Mouse (Mus musculus) heart, adult 18-20 months (tissue): Measurements from ENCODE around the gene Slc10a7. TPM values are rescaled to one million over a fixed set of nuclear protein-coding genes. Genes with fewer than 3 reads are reported as not detected.
"Not testable (repeated sequence)": the region's sequence is repeated elsewhere in the genome, so short reads cannot be mapped to it uniquely, and the experiment has no call there.

ENCODE experiments used
- DNase-seq, 2 experiments: peaks; one replicate each; pipeline ENCODE4 v3.0.0; 2021 to 2022; ENCODE audit warnings: mixed read lengths in 1 of 2
- long read RNA-seq, 2 experiments: library from polyadenylated mRNA; stranded (forward); transcript quantifications; one replicate each; pipeline ENCODE4 v2.0.0; 2021
- total RNA-seq, 2 experiments: library from RNA; stranded (reverse); gene quantifications; 2 replicates each; pipeline ENCODE4 v1.2.3; 2021

The Slc10a7 gene
- total RNA-seq = 1 to 10 TPM; 4.8 to 9.7 TPM
- long read RNA-seq, experiment 1, partial matches to known transcripts = 0 of 4 reads
- long read RNA-seq, experiment 1, other reads (novel, unspliced or antisense) = 0 of 4 reads
- long read RNA-seq, experiment 2, partial matches to known transcripts = 0 of 1 reads
- long read RNA-seq, experiment 2, other reads (novel, unspliced or antisense) = 0 of 1 reads

GRCm38 (mm10) chr8:78509273-78510031, at the start of gene Slc10a7:
Slc10a7 (plus strand) TSS chr8:78509346.
- peak; percentile 86 to 91 for DNase-seq

- DNase-seq = no peak
Measured at GRCm38 (mm10) chr8:78463941-78464340, 45.2 kb upstream of the Slc10a7 start.

- no peak for DNase-seq
Measured at GRCm38 (mm10) chr8:78467889-78468288, 41.3 kb upstream of the Slc10a7 start.

DNA sequence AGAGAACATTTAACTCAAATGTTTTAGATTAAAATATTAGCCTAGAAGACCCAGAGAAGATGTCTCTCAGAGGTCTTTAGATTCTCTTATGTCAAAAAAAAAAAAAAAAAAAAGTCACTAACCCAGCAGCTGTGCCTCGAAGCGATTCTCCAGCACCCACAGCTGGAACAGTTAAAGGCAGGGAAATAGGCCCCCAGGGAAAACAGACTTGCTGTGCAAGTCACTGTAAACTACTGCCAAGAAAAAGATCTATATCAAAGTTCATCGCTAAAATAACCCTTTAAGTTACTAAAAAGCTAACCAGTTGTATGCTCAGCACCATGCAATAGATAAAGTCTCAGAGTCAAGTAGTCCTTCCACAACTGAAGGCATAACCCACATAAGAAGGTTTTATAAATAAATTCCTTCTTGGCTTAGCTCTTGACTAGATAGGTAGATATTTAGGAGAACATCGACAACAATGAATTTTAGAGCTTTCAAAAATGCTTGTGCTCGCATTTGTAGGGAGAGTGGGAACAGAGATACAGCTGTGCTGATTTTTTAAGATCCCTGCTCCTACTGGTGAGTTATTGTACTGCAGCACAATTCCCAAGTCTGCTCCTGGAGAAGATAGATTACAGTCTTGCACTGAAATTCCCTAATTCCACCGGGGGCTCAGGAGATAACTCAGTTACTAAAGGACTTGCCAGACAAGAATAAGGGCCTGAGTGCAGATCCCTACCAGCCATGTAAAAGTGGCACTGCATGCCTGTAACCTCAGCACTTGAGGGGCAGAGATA, 31.9 kb upstream of the Slc10a7 start:
- DNase-seq = no peak

DNA sequence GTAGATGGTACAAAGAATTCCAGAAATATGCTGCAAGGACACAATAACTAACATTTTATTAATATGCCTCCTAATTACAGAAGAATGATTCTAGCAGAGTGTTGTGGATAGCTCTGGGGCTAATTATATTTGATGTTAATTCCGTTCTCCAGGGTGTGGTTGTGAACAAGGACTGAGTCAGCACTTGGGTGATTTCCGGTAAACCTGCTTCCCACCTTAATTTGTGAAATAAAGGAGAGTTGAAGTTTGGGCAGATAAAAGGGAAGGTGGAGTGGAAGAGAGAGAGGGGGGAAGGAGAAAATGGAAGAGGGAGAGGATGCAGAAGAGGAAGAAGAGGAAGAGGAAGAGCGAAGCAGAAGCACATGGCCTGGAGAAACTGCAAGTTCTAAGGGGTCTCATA, 19.4 kb upstream of the Slc10a7 start:
- DNase-seq = no peak

DNA sequence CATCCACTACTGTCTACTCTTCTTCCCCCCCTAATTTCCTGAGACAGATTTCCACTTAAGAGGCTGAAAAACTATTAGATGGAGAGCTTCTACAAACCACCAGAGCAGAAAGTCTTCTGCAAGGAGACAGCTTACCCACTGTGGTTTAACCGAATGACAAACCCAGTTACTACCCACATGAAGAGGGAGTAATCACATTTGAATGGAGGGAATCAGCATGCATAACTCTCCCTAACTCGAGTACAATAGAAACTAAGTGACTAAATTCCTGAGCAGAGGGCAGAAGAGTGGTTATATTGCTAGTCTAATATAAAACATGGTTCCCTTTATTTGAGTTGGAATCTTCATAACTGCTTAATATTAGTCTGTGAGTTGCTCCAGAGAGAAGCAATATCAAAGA, 16.1 kb upstream of the Slc10a7 start:
- no peak for DNase-seq

DNA sequence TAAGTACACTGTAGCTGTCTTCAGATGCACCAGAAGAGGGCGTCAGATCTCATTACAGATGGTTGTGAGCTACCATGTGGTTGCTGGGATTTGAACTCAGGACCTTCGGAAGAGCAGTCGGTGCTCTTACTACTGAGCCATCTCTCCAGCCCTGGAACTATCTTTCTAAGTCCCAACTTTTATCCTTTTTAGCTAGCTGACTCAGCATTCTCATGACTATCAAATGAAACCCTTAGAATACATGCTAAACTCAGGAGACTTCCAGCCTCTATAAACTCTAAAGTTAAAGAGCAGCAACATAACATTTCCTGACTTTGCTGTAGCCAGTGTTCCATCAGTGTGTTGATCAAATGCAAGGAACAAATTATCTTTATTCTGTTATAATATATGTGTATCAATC, 12.9 kb upstream of the Slc10a7 start:
- not testable (repeated sequence) for DNase-seq

DNA sequence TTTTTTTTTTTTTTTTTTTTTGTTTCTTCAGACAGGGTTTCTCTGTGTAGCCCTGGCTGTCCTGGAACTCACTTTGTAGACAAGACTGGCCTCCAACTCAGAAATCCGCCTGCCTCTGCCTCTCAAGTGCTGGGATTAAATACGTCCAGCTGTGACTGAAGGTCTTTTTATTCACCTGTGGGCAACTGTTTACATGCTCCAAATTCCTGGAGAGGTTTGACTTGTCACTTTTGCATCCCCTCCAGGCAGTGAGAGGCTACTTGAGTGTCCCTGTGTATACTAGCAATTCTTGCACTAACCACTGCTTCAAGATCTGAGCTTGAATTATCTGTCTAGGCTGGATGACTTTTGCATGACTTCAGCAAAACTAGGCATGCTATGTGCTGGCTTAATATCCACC, 6.4 kb upstream of the Slc10a7 start:
- no peak for DNase-seq

DNA sequence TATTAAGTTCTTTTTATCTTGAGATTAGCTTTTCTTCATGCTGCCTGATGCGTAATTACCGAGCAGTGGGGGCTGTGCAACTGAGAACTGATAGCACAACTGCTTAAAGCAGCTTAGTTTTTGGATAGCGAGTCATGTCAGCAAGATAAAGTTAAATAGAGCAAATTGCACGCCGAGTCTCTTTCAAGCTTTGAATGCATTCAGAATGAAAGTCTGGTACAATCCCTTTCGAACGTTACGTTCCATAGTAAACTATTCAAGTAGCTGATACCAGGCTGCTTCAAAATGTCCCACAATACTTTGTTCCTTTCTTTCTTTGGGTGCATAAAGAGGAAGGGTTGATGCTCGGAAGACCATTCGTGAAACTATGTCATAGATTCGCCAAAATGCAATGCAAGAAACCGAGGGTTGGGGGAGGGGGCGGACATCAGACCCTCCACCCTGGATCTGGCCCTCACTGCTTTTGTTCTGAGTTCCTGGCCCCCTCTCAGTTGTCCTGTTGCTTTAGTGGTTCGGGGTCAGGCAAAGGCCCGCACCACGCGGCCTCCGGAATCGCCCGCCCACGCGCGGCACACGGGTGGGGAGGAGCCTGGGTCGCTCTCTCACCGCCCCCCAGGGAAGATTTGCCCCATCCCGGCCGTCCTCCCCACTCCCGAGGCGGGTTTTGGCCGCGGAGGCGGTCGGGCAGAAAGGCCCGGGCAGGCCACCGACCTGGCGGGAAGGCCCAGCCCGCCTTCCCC, 997 bp upstream of the Slc10a7 start:
- DNase-seq = no peak

DNA sequence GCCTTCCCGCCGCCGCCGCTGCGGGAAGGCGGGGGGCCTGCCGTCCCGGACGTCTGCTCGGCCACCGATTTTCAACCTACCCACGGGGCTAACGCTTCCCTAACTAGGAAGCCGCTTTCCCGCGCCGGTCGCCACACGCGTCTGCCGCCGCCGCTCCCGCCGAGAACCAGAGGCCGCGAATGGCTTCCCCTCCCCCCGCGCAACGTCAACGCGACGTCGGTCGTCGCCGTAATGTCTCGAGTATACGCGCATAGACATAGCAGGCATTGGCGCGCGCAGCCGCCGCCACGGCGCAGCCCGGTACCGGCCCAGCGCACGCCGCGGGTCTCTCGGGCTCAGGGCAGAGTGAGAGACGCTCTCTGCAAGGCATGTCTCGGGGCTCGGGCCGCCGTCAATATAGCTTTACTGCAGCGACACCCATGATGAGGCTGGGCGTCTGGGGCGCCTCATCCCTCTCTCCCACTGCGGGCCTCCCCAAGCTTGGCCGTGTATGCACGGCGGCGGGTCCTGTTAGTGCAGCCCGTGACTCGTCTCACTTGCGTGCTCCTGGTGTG, 350 bp upstream of the Slc10a7 start, which contains the start of gene Rbmxl1:
Rbmxl1 (minus strand) TSS at position 180 of the 554 bp plus-strand sequence.
- peak; percentile 89 to 96 for DNase-seq

GRCm38 (mm10) chr8:78510094-78510493, 948 bp downstream of the Slc10a7 start:
- DNase-seq = peak; percentile 3 to 17

DNA sequence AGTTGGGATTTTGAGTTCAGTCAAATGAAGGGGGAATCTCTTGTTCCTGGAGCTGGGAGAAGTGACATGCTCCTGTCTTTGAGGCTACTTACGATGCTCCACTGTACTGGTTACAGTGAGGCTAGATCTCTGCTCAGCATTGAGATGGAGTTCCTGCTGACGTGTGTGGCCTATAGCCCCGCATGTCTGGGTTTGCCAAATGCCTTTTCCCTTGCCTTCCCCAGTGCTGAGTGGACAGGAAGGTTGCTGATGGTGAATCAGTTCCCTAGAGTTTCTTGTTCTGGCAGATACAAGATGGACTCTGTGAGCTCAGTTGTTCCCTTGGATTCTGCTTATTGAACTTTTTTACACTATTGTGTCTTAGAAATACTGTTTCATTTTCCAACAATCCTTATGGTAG, 1.8 kb downstream of the Slc10a7 start:
- no peak for DNase-seq

GRCm38 (mm10) chr8:78513106-78513505, 4.0 kb downstream of the Slc10a7 start:
- DNase-seq = no peak

- DNase-seq = no peak
Measured at GRCm38 (mm10) chr8:78514706-78515105, 5.6 kb downstream of the Slc10a7 start.

DNA sequence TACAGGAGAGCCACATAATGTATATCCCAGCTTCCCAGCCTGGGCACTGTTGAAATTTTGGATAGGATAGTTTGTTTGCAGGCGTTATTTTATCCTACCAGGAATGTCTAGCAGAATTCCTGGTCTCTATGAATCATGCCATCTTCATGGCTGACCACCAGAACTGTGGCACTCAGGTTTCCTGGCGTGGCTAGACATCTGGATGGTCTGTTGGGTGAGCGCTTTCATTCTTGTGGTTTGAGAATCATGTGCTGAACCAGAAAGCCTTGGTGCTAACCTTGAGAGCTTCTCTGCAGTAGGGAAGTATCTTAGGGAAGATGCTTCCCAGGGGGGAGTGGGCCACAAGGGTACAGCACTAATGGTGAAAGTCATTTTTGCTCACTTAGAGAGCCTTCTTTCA, 6.0 kb downstream of the Slc10a7 start:
- no peak for DNase-seq

DNA sequence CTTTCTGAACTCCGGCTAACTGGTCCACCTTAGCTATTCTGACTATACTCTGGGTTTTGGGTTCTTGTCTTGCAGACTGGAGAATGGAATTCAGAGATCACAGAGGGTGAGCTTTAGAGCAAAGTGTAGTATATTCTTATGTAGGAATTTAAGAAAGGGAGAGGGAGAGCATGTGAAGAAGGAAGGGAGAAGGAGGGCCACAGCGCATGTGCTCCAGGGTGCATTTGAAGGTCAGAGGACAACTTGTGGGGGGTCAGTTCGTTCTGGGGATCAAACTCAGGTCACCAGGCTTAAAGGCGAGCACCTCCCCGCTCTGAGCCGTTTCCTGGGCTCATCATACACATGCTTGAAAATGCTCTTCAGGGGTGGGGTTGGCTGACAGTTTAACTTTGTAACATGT, 24.8 kb downstream of the Slc10a7 start:
- no peak for DNase-seq

DNA sequence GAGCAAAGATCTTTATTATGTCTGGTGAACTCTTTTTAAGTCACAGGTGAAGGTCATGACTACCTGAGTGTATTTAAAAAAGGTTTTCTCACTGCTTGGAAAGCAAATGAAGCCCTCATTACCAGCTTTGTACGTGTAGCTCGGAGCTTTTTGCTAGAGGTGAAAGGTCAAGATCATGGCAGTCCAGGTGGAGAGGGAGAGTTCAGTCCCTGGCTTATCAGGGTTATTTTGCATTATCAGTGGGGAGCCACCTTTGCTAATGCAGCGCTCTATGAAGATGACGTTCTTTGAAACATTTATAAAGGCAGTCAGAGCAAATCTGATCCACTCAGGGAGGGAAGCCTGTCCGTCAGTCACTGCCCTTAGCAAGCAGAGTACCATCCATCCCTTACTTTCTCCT, 27.6 kb downstream of the Slc10a7 start:
- DNase-seq = no peak

DNA sequence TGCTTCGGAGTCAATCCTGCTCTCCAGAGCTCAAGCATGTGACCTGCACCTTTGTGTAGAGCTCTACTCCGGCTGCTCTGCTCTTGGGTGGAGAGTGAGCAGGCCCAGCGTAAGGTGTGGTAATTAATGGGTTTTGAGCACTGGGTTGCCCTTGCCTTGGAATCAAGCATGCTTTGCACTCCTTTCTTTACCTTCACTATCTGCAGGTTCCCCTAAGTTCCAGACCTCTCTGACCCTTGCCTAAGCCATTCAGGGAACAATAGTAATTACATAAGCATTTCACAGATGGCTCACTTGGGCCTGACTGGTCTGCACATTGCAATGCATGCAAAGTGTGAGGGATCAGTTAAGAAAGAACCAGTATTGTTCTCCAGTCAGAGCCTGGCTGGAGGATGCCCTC, 28.6 kb downstream of the Slc10a7 start:
- DNase-seq = no peak

DNA sequence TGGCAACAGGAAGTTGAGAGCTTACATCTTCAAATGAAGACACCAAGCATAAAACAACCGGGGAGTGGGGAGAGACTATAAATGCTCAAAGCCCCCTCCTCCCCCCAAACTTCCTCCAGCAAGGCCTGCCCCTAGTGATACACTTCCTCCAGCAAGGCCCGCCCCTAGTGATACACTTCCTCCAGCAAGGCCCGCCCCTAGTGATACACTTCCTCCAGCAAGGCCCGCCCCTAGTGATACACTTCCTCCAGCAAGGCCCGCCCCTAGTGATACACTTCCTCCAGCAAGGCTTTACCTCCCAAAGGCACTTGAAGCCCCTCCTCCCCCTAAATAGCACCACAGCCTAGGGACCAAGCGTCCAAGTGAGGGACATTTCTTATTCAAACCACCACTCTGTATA, 33.5 kb downstream of the Slc10a7 start:
- DNase-seq = not testable (repeated sequence)

DNA sequence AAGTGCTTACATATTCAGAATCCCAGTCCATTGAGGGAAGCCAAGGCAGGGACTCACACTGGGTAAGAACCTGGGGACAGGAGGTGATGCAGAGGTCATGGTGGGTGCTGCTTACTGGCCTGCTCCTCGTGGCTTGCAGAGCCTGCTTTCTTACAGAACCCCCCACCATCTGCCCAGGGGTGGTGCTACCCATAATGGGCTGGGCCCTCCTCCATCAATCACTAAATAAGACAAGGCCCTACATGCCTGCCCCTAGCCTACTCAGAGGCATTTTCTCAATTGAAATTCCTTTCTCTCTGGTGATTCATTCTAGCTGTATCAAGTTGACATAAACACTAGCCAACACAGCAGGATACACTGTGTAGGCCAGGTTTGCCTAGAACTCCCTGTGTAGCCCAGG, 34.5 kb downstream of the Slc10a7 start:
- DNase-seq = no peak

DNA sequence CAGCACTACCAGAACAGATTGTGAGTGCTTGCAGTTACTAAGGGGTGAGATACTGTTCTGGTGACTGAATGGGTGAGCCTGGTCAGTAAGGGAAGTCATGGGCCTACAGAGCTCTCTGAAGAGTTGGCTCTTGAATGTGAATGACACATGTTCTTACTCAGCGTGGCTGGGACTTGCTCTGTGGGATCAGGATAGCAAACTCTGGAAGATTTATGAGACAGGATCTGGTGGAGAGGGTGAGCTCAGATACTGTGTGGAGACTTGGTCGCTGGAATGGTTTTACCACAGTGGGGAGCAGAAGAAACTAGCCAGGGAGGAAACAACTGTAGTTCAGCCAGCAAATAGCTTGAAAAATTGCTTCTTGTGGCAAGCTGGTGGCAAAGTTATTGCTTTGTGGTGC, 35.4 kb downstream of the Slc10a7 start:
- no peak for DNase-seq

DNA sequence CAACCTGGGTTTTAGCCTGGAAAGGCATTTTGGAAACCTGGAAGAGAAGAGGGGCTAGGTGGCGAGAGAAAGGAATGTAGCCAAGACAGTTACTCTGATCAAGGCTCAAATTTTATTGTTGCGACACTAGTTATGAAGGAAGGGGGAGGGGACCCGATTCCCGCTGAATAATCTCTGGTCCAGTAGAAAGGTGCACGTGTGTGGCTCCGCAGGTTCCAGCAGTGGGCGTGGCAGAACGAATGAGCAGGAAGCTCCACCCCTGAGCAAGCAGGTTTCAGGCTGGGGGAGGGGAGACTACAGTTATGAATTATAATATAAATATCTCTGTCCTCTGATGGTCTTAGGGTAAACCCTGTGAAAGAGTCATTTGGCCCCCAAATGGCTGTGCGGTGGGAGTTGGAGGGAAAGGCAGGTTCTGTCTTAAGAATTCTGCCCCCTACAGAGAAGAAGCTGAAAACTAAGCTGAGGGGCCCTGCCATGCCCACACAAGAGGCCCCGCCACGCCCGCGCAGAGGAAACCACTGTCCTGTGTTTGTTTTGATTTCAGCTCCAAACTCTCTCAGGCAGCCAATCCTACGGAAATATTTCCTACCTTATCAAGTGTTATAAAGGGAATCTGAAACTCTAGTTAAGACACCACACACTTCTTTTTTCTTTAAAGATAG, 36.1 kb downstream of the Slc10a7 start:
- not testable (repeated sequence) for DNase-seq
